Comparison of ENCODE assay signal across 8 mouse cellular contexts in genomic region chr13:58275599-58275998, GRCm38 (mm10). TPM values are rescaled to one million over a fixed set of nuclear protein-coding genes. Genes with fewer than 3 reads are reported as not detected.
DNase-seq lines count a peak whose midpoint lies in the region; ATAC-seq and TF ChIP-seq lines count a peak whose summit lies in the region.

Gkap1 (minus strand) TSS chr13:58275699.

- no peak for TF ChIP-seq CTCF in kidney, postnatal 0 days (IDR thresholded peaks at IDR 0.05; ENCODE audit: low read depth)

- H3K4me2 ChIP-seq in kidney, postnatal 0 days (ENCODE audit: low read length), result peak within 1 kb of the TSS; percentile 83
- H3K4me2 ChIP-seq in midbrain, embryonic 15.5 days, result peak within 1 kb of the TSS; percentile 61

- no peaks in the 10 kb centered on the region for H3K36me3 ChIP-seq in kidney, postnatal 0 days (ENCODE audit: insufficient read depth, low read length)
- no peaks in the 10 kb centered on the region for H3K36me3 ChIP-seq in midbrain, embryonic 15.5 days (replicated peaks)

- H3K9me3 ChIP-seq in kidney, postnatal 0 days (replicated peaks; ENCODE audit: low read length), result no peaks in the 10 kb centered on the region
- no peaks in the 10 kb centered on the region for H3K9me3 ChIP-seq in midbrain, embryonic 15.5 days

- peak within 1 kb of the TSS; percentile 94 for H3K4me3 ChIP-seq in kidney, postnatal 0 days (replicated peaks; ENCODE audit: low read depth, low read length)
- peak within 1 kb of the TSS; percentile 65 for H3K4me3 ChIP-seq in midbrain, embryonic 15.5 days

- no peaks in the 10 kb centered on the region for H3K27me3 ChIP-seq in kidney, postnatal 0 days (ENCODE audit: insufficient read depth, low read length)
- no peaks in the 10 kb centered on the region for H3K27me3 ChIP-seq in midbrain, embryonic 15.5 days (replicated peaks)

- H3K4me1 ChIP-seq in kidney, postnatal 0 days (replicated peaks; ENCODE audit: insufficient read depth, low read length), result 0 out of 2 replicates have a peak, but pooled peaks cover 3% of the 10 kb centered on the region
- H3K4me1 ChIP-seq in midbrain, embryonic 15.5 days, result peaks cover 20% of the 10 kb centered on the region

- peak within 1 kb of the TSS; percentile 86 for H3K27ac ChIP-seq in kidney, postnatal 0 days
- peak within 1 kb of the TSS; percentile 81 for H3K27ac ChIP-seq in midbrain, embryonic 15.5 days

- peak within 1 kb of the TSS; percentile 90 for H3K9ac ChIP-seq in kidney, postnatal 0 days (ENCODE audit: low read depth, low read length)
- peak within 1 kb of the TSS; percentile 55 for H3K9ac ChIP-seq in midbrain, embryonic 15.5 days

- WGBS in kidney, postnatal 0 days, result 85% methylated on average over 8 of the region's 8 CpGs
- 76% methylated on average over 8 of the region's 8 CpGs for WGBS in midbrain, embryonic 15.5 days

- no peak for DNase-seq in kidney, postnatal 0 days (ENCODE audit: low spot score)
- DNase-seq in kidney, postnatal 25 days, result no peak
- DNase-seq in adrenal gland, postnatal 36 days, result no peak
- DNase-seq in gastrocnemius, postnatal 4 days (ENCODE audit: low spot score in 2 of 2), result no peak
- no peak for DNase-seq in layer of hippocampus, postnatal 14 days (ENCODE audit: low spot score in 2 of 2)
- DNase-seq in cerebellum, postnatal 10 days, result no peak
- no peak for DNase-seq in kidney, postnatal 10 days

- no peak for ATAC-seq in kidney, postnatal 0 days (replicated peaks; ENCODE audit: low FRiP score, low read depth)
- no peak for ATAC-seq in midbrain, embryonic 15.5 days (replicated peaks)

RNA-seq across cellular contexts. Expression of gene Gkap1, which starts in this region (rescaled TPM):
- 43.7 and 54.2 TPM in 2 replicates for polyA plus RNA-seq in kidney, postnatal 0 days (2015; fragmentation: Nextera tagmentation; extraction: Ambion mirVana)
- 10 to 100 TPM; 42.6 to 91.2 TPM for total RNA-seq in adrenal gland, postnatal 36 days (2021)
- 10 to 100 TPM; 35.1 to 40.8 TPM for total RNA-seq in gastrocnemius, postnatal 4 days (2021)
- total RNA-seq in layer of hippocampus, postnatal 14 days (2021), result 10 to 100 TPM; 21.4 to 22.3 TPM
- polyA plus RNA-seq in midbrain, embryonic 15.5 days (2015; fragmentation: Nextera tagmentation; extraction: Ambion mirVana), result 30.7 and 32.6 TPM in 2 replicates
